Mouse (Mus musculus) small intestine, adult 2 months (tissue): Measurements from ENCODE around the gene Scnn1g. TPM values are rescaled to one million over a fixed set of nuclear protein-coding genes. Genes with fewer than 3 reads are reported as not detected.

Experiments used
- H3K27ac ChIP-seq: fragments of 200-500 bp; 2 replicates; pipeline ENCODE4 v1.5.1; 2012; ENCODE audit warnings: low read depth, low read length, control low read depth, inconsistent platforms; ENCODE audit not compliant: insufficient read depth
- H3K27me3 ChIP-seq: fragments of 200-500 bp; 2 replicates; pipeline ENCODE4 v1.6.1; 2012; ENCODE audit warnings: mild to moderate bottlenecking, moderate library complexity, low read length, inconsistent platforms; ENCODE audit not compliant: control insufficient read depth, insufficient read depth
- H3K36me3 ChIP-seq: fragments of 200-500 bp; 2 replicates; pipeline ENCODE4 v1.6.1; 2012; ENCODE audit warnings: mild to moderate bottlenecking, low read length, control low read depth, inconsistent platforms; ENCODE audit not compliant: control insufficient read depth, insufficient read depth
- H3K4me1 ChIP-seq: fragments of 200-500 bp; 2 replicates; pipeline ENCODE4 v1.6.1; 2012; ENCODE audit warnings: low read length, inconsistent platforms, mixed read lengths; ENCODE audit not compliant: control insufficient read depth, insufficient read depth, insufficient read length
- H3K4me3 ChIP-seq: fragments of 200-500 bp; 2 replicates; pipeline ENCODE4 v1.5.1; 2012; ENCODE audit warnings: low read depth, mild to moderate bottlenecking, control low read depth, inconsistent platforms, low read length, moderate library complexity
- CTCF ChIP-seq: fragments of 200-500 bp; IDR thresholded peaks from 2 replicates; pipeline ENCODE4 v1.5.1; 2012; ENCODE audit warnings: low read depth, mild to moderate bottlenecking, control low read depth, inconsistent platforms, low read length, moderate library complexity, mixed read lengths; ENCODE audit not compliant: insufficient replicate concordance, insufficient read length; ENCODE audit errors: extremely low read depth
- POLR2A ChIP-seq: fragments of 200-500 bp; IDR thresholded peaks from 2 replicates; pipeline ENCODE4 v1.6.1; 2012; ENCODE audit warnings: low read depth, mild to moderate bottlenecking, control low read depth, inconsistent platforms, low read length, moderate library complexity
- WGBS: fragments of 180-500 bp; shearing (Covaris S2); methylation state at CpG from one replicate; pipeline ENCODE4 v1.1.7; 2018; 5-methylcytosine and 5-hydroxymethylcytosine counted together
- polyA plus RNA-seq: library from polyadenylated mRNA; depleted of rRNA; stranded (reverse); fragments of >200 nt; gene quantifications from 2 replicates; pipeline ENCODE4 v1.2.3, GENCODE M21; 2012; rRNA removed

The Scnn1g gene
- polyA plus RNA-seq, 1 experiment = not detected

GRCm38 (mm10) chr7:121805811-121806496 is 71.7 kb downstream of the Scnn1g start:
- H3K4me3 ChIP-seq = no peak overlapping the region
- H3K36me3 ChIP-seq = no peaks in the 10 kb centered on the region
- 78% methylated on average over 3 of the region's 3 CpGs for WGBS
- no peak overlapping the region for H3K27ac ChIP-seq
- H3K27me3 ChIP-seq = no peaks in the 10 kb centered on the region
- TF ChIP-seq CTCF (no peak), POLR2A (no peak)
- H3K4me1 ChIP-seq = no peaks in the 10 kb centered on the region

GRCm38 (mm10) chr7:121807726-121808580 is 73.7 kb downstream of the Scnn1g start:
- no peak overlapping the region for H3K27ac ChIP-seq
- no peaks in the 10 kb centered on the region for H3K36me3 ChIP-seq
- H3K4me3 ChIP-seq = no peak overlapping the region
- TF ChIP-seq CTCF (no peak), POLR2A (no peak)
- 68% methylated on average over 15 of the region's 15 CpGs for whole genome bisulfite sequencing
- no peaks in the 10 kb centered on the region for H3K27me3 ChIP-seq
- no peaks in the 10 kb centered on the region for H3K4me1 ChIP-seq

Other genes starting within 250 kb of the Scnn1g start
- gene Usp31, start 27.2 kb upstream of the Scnn1g start, polyA plus RNA-seq = 0.67 and 0.74 TPM in 2 replicates
- gene Scnn1b, start 130.6 kb downstream of the Scnn1g start, polyA plus RNA-seq = 0.10 and 0.85 TPM in 2 replicates
- gene Cog7, start 247.2 kb downstream of the Scnn1g start, polyA plus RNA-seq = 11.7 and 20.2 TPM in 2 replicates